Mouse (Mus musculus): ENCODE measurements around the gene Amacr.

Gene Amacr

DNA sequence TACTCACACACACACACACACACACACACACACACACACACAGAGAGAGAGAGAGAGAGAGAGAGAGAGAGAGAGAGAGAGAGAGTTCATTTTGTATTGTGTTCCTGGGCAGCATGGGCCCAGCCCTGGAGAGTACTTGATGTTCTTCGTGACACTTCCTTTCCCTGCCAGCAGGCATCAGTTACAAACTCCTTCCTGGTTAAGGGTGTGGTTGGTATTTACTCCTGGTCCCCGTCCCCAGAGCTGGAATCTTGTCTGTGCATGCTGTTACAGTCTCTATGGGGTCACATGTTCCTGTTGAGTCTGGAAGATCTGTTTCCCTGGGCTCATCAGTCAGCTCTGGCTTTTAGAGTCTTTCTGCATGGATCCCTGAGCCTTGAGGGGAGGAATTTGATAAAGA, 8.9 kb downstream of the Amacr start:
- DNase-seq: no peak

DNA sequence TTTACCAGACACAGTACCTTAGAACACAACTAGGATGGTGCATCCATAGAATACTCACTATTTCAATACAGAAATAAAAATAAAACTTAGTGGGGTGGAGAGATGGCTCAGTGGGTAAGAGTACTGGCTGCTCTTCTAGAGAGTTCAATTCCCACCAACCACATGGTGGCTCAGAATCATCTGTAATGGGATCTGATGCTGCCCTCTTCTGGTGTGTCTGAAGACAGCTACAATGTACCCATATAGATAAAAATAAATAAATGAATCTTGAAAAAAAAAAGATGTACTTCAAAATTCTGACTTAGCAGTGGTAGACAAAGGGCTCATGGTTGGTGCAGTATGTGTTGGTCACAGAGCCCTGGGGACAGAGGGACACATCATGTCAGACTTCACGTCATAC, 10.0 kb downstream of the Amacr start:
- DNase-seq: no peak

DNA sequence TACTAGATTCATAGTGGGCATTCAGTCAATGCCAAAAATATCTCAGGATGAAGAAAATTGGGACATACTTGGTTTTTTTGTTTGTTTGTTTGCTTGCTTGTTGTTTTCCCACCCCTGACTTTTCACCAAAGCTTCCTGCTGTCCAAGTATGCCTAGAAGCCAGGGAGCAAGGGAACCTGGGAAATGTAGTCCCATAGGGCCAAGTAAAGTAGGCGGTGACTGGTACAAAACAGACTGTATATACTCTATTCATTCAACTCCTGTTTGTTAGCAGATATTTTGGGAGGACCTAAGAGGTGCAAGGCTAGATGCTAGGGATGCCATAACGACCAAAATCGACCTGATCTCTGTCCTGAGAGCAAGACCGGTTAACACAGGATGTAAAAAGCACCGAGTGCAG, 18.3 kb downstream of the Amacr start:
- no peak for DNase-seq

DNA sequence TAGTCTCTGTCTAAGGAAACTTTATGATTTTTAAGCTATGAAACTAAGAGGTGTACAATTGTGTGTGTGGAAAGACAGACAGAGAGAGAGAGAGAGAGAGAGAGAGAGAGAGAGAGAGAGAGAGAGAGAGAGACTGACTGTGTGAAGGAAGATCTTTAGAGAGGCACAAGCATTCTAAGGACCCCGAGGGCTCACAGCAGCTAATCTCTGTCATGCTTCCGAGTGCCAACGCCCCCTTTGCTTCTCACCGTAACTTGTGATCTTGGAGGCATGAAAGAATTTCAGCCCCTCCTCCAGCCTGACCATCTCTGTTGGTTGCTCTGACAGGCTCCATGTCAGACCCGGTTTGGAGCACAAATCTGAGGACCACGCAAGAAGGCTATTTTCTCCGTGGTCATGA, 18.9 kb downstream of the Amacr start, which contains the start of gene Slc45a2:
Slc45a2 (plus strand) TSS at position 301 of the 400 bp plus-strand sequence.
- no peak for DNase-seq

DNA sequence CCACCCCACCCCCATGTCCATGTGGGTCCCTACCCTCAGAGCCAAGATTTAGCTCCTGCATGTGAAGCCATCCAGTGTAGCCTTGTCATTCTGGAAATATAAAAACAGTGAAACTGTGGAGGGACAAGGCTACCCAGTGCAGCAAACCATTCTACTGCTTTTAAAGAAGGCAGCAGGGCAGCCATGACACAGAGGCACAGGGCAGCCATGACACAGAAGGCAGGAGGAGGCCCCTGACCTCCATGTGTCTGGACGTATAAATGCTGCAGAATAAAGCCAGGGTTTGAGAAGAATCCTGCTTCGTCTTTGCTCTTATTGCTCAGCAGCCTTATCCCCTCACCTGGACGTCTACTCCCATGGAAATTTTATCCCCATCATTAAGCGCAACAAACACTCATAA, 22.2 kb downstream of the Amacr start:
- no peak for DNase-seq

DNA sequence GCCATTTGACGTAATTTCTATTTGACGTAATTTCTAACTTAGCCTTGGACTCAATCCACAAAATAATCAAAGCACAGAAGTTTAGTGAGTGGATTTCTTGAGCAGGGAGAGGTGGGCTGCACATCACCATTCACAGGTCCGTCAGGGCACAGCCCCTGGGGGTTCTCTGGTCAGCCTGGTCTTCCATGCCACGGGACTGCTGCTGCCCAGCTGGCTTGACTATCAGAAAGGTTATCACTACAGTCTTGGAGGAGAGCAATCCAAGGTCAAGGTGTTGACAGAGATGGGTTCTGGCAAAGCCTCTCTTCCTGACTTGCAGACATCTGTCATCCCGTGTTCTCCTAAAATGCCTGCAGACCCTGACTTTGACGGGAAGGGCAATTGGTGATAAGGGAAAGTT, 23.1 kb downstream of the Amacr start:
- no peak for DNase-seq

DNA sequence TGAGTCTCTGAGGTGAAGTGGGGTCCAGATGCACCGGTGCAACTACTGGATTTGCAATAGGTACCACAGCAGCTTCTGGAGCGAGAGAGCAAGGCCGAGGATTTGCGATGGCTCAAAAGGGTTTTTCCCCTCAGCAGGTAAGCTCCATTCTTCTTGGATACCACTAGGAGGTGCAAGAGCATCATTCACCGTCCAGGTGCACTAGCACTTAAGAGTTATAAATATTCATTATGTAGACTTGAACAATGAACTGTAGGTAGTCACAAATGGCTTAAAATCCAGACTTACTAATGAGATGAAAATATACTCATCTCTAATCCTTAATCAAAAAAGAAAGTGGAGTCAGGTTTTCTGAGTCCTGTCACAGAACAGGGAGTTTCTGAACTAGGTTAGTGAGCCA, 27.2 kb downstream of the Amacr start:
- DNase-seq: no peak

DNA sequence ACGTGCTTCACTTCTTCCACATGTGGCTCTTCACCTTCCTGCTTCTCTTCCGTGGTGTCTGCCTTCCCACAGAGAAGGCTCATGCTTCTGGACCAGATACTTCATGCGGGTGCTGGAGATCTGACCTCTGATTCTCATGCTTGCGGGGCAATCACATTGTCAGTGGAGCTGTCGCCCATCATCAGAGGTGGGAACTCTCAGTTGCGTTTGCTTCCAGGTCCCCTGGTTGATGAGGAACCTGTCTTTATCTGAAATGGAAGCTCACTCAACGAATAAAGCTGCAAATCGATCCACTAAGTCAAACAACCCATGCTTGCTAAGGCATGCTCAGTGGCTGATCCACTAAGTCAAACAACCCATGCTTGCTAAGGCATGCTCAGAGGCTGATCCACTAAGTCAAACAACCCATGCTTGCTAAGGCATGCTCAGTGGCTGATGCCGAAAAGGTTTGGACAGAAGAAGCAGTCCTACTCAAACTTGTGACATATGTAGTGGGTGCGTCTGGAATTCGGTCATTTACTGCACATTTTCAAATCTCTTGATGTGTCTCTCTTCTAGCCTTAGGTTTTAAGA, 29.5 kb downstream of the Amacr start:
- DNase-seq: no peak

DNA sequence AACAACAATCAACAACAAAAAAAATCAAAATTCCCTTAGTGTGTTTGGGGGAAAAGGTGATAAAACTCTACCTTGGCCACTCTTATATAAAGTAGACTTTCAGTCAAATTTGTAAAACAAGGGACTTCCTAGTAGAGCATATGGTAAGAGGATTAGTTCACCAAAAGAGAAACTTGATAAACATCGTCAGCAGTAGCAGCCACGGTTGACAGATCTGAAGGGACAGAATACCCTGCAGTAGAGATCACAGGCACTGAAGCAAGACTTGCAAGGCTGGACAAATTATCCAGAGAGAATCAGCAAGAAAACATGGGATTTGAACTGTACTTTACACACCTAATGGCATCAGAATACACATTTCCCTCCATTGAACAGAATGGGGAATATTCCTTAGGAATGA, 33.4 kb downstream of the Amacr start:
- no peak for DNase-seq

DNA sequence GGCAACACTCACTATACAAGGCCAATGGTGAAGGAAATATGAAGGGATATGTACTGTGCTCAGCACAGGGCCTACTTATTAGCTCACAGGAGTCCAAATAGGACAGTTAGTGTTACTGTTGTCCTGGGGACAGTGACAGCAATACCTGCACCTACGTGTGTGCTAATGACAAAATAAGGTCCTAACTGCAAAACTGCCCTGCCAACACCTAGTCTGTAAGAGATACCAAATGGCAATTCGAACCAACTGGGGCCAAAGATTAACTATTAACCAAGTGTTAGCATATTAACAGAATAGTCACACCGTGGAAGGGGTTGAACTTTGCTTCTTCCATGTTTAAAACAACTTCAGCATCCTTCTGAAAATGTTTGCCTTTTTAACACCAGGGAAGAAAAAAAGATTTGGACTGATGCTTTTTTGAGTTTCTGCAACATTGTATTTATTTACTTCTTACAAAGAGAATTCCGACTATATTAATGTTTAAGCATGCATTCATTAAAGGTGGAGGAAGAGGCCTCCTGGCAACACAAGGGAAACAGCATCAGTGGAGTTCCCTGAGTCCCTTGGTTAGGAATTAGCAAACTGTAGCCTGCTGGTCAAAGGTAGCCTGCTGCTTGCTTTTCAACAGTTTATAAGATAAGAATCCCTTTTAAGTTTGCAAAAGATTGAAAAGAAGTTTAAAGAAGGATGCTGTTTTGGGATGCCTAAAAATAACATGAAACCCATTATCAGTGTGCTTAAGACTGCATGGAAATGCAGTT, 45.4 kb downstream of the Amacr start:
- no peak for DNase-seq

DNA sequence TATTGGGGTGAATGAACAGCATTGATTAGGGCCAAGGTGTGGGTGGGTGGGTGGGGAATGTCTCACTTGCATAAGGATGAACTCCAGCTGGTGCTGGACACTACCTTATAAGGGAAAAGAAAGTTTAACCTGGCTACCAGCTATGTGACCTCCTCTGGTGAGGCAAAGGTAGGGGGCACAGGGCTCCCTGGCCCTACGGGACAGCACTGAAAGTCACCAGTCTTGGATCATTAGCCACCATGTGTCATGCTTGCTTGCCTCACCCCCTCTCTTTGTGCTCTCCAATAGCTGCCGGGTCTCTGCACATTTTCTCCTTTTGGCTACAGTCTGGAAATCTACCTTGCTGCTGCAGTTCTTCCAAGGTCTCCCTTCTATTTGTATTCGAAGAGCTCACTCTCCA, 48.6 kb downstream of the Amacr start:
- no peak for DNase-seq

DNA sequence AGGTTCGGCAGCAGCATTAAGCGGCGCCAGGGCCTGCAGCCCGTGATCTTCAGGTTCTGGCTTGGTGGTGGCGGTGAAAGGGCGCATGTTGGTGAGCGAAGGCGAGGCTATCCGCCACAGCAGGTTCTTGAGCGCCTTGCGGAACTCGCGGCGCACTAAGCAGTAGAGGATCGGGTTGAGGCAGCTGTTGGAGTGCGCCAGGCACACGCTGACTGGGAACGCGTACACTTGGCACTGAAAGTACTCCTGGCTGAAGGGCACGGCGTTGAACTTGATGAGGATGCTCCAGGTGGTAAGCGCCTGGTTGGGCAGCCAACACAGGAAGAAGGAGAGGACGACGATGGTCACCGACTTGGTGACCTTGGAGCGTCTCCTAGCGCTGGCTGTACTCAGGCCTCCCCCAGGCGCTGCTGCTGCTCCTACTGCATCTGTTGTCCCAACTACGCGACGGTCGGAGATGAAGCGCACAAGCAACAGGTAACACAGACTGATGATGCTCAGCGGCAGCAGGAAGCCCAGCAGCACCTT, 54.5 kb downstream of the Amacr start:
- no peak for DNase-seq

DNA sequence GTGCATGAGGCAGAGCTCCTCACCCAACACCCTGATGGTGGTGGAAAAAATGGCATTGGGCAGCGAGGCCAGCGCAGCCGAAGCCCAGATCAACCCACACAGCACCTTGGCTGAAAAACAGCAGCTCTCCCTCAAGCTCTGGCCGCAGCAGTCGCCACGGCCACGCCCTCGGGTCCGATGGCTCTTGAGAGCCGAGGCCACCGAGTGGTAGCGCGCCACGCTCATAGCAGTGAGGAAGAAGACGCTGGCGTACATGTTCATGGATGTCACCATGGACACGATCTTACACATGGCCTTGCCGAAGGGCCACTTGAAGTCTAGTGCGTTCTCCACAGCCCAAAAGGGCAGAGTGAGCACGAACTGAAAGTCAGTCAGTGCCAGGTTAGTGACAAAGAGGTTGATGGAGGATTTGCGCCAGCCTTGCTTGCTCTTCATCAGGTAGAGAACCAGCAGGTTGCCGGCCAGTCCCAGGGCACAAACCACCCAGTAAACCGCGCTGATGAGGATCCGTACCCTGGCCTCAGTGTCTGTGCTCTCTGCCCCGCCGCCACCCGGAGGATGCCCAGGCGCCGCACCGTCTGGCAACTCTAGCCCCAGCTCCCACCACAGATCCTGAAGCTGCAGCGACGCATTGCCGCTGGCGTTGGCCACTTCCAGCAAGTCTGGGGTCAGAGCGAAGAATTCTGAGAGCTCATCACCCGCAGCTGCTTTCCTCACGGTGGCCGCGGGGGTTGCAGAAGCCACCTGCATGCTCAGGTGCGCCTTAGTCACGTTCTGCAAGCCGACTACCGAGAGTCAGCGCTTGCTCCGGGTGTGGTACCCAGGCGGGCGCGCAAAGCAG, 55.2 kb downstream of the Amacr start:
- no peak for DNase-seq

DNA sequence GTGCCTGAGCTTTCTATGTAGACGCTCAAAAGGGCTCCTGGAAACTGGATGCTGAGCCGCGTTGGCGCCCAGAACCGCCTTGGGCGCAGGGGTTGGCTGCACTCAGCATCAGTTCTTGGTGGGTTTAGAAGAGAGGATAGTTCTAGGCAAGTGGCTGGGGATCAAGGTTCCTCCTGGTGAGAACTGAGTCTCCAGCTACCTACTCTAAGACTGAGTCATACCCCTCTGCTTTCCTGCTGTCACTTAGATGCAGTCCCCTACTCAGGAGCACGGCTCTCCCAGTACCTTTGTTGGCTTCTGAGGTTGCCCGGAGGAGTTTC, 55.8 kb downstream of the Amacr start:
- no peak for DNase-seq

DNA sequence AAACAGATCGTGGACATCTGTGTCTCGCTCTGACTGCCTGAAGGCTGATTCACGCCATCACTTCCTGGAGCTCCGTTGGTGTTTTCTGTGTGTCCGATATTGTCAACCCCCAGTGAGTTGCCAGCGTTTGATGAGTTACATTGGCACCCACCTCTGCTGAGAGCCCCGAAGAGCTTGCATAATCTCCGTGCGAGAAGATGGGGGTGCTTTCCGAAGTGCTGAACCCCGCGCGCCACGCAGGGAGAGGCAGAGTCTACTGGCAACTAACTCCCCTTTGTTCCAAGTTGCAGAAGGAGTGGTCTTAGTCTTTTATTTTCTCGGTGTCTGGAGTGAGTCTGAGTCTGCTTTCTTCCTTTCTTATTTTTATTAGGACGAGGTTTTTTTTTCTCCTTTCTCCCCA, 56.2 kb downstream of the Amacr start, which contains the start of gene Rxfp3:
Rxfp3 (minus strand) TSS at position 281 of the 400 bp plus-strand sequence.
- DNase-seq: no peak

DNA sequence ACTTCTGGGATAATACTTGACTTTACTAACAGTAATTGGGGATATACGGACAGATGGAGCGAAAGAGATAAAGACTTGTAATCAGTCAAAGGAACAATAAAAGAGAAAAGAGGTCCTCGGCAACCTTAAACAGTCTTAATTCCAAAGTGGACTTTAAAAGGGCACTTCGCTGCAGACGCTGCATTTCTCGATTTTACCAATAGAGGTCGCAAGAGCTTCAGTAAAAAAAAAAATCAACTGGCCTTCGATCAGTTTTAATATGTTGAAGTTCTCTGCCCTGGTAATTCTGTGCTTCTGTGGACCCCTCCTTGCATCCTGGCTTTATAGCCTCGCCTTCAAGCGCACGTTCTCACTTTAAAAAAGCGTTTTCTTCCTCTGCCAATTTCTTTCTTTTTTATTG, 56.9 kb downstream of the Amacr start:
- no peak for DNase-seq

DNA sequence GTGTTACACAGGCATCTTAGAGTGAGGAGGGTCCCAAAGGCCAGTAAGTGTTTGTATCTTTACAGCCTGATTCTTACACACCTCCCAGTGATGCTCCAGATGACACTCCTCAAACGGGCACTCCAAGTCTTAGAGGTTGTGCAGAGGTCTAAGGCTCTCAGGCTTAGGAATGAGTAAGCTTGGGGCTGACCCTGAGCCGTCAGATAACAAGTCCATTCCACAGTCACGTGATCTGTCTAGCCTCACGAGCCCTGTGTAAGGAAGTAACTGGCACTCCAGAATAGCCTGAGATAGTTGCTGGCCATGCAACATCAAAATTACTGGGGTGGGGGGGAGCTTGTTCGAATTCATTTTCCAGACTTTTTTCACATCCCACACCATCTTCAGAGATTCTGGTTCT, 58.5 kb downstream of the Amacr start:
- DNase-seq: no peak

DNA sequence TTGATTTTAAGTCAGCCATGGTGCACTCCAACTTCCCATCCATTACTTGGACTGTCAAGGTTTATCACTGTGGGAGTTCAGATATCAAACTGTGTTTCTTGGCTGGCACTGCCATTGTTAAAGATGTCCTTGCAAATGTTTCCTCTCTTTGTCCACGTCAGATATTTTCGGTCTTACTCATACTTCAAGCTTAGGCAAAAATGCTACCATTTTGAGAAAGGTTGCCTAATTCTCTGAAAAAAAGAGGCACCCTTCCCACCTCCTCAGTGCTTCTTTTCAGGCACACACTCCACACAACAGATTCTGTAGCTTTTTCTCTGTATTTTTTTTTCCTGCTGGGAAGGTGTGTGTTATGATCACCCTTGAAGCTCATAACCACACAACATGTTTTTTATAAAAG, 59.7 kb downstream of the Amacr start:
- no peak for DNase-seq

DNA sequence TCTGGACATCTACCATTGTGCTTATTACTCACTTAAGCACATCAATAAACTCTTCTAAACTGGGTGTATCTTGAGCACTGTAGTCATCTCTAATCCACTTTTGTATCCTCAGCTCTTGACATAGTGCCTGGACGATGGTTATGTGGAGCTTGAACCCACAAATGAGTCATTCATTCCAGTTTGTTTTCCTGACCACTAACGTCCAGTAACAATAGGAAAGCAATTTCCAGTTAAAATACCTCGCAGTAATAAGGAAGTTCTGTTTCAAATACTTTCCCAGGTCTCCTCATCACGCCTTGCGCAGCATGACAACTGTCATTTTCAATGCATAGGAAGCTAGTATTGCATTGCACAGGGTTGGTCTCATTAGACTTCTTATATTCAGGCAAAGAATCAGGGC, 61.3 kb downstream of the Amacr start:
- DNase-seq: no peak
